Mouse (Mus musculus) B cell, adult 2 months (primary cell): ENCODE results near the gene Gpsm1.

Experiments used
- DNase-seq, 2 experiments: peaks; one replicate each; pipeline ENCODE4 v3.0.0; 2022

The Gpsm1 gene

GRCm38 (mm10) chr2:26315072-26315924 lies at the start of gene Gpsm1:
Gene Gpsm1 (plus strand): TSS chr2:26315515.
- DNase-seq: peak; percentile 70 to 73

GRCm38 (mm10) chr2:26266066-26266742 lies 49.1 kb upstream of the Gpsm1 start:
- DNase-seq: no peak

DNA sequence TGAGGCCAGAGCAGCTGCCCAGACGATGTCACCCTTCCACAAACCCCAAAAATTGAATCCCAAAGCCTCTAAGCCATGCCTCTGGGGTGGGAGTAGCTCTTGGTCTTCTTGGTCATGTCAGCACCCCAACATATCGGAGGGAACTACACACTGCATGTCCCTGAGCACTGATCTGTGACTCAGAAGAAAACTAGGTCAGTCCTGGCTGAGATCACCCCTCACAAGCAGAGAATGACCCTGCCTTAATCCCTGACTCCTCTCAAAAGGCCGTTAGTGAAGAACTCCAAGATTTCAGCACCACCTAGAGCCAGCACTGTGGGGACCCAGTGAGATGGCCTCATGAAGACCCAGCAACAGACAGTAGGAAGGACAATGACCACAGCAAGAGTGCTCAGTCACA lies 47.1 kb upstream of the Gpsm1 start:
- no peak for DNase-seq

GRCm38 (mm10) chr2:26273611-26274010 lies 41.7 kb upstream of the Gpsm1 start:
- peak in 1 of 2 experiments; percentile 7 for DNase-seq

DNA sequence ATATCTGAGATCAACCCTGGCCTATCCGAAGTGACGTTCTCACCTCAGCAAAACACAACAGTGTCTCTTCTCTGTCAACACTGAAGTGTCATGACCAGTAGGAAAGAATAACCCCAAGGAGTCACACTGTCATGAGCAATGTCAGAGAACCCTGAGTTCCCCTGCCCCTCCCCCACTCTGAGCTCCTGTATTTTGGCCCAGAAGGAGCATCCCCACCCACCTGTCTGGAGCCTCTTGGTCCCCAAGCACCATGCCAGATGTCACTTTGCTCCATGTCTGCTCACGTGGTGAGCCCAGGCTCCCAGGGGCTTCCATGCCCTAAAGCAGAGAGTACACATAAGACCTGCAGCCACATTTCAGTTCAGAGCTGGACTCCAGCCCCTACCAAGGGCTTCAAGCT lies 35.6 kb upstream of the Gpsm1 start:
- no peak for DNase-seq

- DNase-seq: no peak
Observed at GRCm38 (mm10) chr2:26280594-26280993, 34.7 kb upstream of the Gpsm1 start.

DNA sequence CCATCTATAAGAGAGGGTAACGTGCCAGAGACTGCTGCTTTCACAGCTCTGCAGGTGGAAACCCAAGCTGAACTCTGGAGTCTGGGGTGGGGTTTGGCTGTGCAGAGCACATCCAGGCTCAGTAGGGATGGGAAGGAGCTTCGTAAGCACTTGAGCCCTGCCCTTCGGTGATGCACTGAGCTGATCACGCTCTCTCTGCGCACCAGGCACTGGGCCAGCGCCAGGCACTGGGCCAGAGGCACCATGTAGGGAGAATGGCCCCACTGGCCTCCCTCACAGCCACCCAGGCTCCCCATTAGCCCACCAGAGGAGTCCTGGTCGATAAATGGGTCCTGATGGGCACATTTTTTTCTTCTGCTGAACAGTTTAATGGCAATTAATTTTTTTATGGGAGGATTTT lies 29.5 kb upstream of the Gpsm1 start:
- no peak for DNase-seq

DNA sequence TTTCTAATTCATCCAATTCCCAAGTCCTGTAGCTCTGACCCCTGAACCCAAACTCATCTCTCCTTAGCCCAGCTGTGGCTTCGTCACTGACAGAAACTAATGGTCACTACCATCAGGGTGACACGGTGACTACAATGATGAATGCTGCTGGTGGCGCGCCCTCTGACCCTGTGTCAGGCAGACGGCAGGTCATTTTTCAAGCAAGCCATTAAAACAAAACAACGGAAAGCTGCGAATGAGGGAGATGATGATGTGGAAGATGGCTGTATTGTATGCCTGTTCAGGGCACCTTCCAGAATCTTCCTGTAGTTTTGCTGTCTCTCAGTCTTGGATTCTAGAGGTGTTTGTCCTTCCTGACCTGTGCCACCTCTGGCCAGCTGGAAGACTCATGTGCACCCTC lies 28.9 kb upstream of the Gpsm1 start:
- DNase-seq: no peak

GRCm38 (mm10) chr2:26290133-26290532 lies 25.2 kb upstream of the Gpsm1 start:
- DNase-seq: no peak

GRCm38 (mm10) chr2:26294457-26294856 lies 20.9 kb upstream of the Gpsm1 start, which contains the start of gene Ccdc187:
Gene Ccdc187 (minus strand): TSS chr2:26294557.
- DNase-seq: no peak

DNA sequence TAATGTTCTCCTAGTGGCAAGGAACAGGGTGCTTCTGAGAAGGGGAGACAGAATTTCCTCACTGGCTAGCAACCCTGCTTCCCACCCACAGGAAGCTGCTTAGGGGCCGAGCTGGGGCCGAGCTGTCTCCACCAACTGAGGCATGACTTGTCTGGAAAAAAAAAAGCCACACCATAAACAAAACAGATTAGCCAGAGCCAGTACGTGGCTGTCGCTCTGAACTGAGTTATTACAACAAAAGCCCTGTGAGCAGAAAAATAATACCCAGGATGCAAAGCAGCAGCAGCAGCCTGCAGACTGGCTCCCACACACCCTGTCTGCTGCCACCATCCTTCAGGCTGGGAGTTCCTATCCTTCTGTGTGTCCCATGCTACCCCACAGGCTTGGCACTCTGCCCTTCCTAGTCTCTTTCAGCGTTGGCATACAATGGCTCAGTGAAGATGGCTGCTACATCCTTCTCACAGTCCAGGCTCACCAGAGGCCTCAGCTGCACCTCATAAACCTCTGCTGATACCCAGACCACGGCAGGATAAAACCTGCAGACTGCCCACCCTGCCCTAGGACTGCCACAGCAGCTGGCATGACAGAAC lies 18.6 kb upstream of the Gpsm1 start:
- no peak for DNase-seq

DNA sequence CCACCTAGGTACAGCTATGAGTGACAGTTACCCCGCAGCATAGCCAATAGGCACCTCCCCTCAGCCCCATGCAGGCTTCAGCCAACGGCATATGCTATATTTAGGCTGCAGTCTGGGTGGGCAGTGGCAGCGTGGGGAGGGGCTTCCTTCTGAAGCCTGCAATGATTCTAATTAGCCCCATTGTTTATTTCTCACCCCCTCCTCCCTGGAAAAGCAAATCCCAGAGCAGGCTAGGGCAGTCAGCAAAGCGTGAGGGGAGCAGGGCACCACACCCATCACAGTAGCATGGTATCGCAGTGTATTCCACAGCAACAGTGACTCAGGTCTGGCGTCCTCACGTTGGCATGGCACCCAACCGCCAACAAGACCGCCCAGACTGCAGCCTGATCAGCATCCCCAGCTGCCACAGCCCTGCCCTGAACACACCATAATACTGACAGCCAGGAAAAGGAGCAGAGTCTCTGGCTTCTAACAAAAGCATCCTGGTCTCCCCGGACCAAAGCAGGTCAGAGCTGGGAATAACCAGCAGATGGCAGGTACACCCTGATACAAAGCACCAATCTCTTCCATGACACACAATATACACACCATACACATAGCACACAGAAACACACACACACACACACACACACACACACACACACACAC lies 17.0 kb upstream of the Gpsm1 start:
- DNase-seq: no peak

DNA sequence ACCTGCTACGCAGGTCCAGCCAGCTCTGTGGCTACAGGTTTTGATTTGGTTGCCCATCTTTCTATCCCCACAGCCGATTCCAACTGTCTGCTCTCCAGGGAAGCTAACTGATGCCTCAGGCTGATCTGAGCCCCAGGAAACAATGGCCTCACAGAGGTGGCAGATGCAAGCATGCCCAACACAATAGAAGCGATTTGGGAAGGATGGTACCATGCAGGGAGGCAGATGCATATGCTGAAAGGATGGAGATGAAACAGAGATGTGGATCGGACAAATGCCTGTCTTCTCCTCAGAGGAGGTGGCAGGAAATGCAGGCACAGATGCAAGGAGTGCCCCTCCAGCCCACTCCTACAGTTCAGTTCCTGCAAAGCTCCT lies 16.5 kb upstream of the Gpsm1 start:
- no peak for DNase-seq

DNA sequence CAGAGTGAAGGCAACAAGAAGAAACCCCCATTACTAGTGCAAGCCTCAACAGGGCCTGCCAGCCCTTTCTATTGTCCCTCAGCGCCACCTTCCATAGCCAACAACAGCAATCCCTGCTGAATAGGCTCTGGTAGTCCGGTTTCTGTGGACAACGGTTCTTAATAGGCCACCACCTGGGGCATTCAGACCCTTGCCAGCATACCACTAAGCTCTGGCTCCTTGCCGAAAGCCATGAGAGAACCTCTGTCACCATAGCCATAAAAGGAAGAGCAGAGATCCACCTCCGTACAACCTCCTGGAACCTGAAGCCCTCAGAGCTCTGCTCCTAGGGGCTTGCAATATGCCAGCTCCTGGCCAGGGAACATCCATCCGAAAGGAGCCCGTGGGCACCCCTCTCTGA lies 16.0 kb upstream of the Gpsm1 start:
- no peak for DNase-seq

GRCm38 (mm10) chr2:26300161-26300807 lies 15.0 kb upstream of the Gpsm1 start:
- no peak for DNase-seq

GRCm38 (mm10) chr2:26300808-26301174 lies 14.5 kb upstream of the Gpsm1 start:
- DNase-seq: peak; percentile 85 to 87

GRCm38 (mm10) chr2:26302005-26302503 lies 13.3 kb upstream of the Gpsm1 start:
- no peak for DNase-seq

DNA sequence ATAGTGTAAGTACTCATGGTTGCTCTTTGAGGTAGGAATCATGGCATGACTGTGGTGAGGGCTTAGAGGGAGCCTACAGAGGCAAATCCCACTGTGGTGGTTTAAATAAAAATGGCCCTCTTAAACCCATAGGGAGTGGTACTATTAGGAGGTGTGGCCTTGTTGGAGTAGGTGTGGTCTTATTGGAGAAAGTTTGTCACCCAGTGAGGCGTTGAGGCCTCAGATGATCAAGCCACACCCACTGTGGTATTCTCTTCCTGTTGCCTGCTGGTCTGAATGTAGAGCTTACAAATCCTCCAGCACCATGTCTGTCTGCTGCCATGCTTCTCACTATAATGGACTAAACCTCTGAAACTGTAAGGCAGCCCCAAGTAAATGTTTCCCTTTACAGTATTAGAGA lies 10.6 kb upstream of the Gpsm1 start:
- no peak for DNase-seq

DNA sequence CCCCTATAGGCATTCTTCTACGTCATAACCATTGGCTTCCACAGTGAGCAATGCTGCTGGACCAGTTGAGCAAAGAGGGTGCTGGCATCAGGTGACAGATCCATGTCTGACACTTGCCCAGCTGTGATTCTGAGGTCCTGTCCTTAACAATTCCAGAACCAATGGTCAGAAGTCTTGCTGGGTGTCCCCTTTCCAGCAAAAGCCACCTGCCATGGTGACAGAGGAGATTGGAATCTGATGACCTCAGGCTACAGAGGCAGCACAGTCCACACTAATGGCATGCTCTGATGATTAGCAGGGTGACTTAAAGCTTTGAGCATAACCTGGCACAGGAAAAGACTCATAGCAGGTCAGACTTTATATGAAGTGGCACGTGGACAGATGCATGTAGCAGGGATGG lies 9.8 kb upstream of the Gpsm1 start:
- no peak for DNase-seq

DNA sequence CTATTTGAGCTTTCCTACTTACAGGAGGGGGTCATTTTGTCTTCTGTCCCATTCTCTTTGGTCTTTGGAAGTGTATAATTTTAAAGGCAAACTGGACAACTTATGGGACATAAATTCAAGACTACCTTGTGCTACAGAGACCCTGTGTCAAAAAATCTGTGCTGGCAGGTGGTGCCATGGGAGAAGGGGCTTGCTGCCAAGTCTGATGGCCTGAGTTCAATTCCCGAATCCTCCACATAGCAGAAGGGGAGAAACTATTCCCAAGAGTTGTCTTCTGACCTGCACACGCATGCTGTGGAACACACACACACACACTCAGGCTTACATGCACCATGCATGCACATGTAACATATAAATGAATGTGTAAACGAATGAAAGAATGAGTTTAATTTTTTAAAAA lies 8.6 kb upstream of the Gpsm1 start:
- no peak for DNase-seq

- DNase-seq: no peak
Observed at GRCm38 (mm10) chr2:26309739-26310138, 5.6 kb upstream of the Gpsm1 start.

- DNase-seq: no peak
Observed at GRCm38 (mm10) chr2:26311936-26312335, 3.4 kb upstream of the Gpsm1 start.

GRCm38 (mm10) chr2:26312812-26313211 lies 2.5 kb upstream of the Gpsm1 start:
- no peak for DNase-seq
